Mouse (Mus musculus): ENCODE results near the gene Sgo2a. TPM values are rescaled to one million over a fixed set of nuclear protein-coding genes. Genes with fewer than 3 reads are reported as not detected.

Gene Sgo2a
- total RNA-seq, 1 experiment = 29.6 TPM

- Histone ChIP-seq H3K36me3 (ENCODE audit: control insufficient read depth, insufficient read depth, low read length, poor library complexity, severe bottlenecking) (peaks cover 4% of the 10 kb centered on the region; the same call in 1 of the 2 replicates), H3K27ac (ENCODE audit: insufficient read depth, low read depth, low read length, poor library complexity, severe bottlenecking) (no peak overlapping the region), H3K4me3 (ENCODE audit: insufficient read depth in 1 of 2, low read depth in 1 of 2, low read length in 2 of 2, poor library complexity in 1 of 2, severe bottlenecking in 1 of 2) (no peak overlapping the region), H3K9ac (ENCODE audit: insufficient read depth, low read depth, low read length, poor library complexity, severe bottlenecking) (no peak overlapping the region), H3K4me1 (ENCODE audit: control insufficient read depth in 2 of 2, insufficient read depth in 2 of 2, low read length in 2 of 2, poor library complexity in 1 of 2) (peaks cover 0 to under 1% of the 10 kb centered on the region in 2 experiments; a peak in 1 of 4 replicates), H3K9me3 (ENCODE audit: control insufficient read depth, insufficient read depth, low read depth, low read length) (no peaks in the 10 kb centered on the region)
- in situ Hi-C loops (cut with MboI; ENCODE audit: low sequenced_read_pairs in 2 of 2, unreplicated experiment in 2 of 2) = loop anchor here in 1 of 2 experiments (10.0 kb wide), 1 partner anchor 528 kb away; no protein-coding TSS in a partner anchor
- no peak for DNase-seq (ENCODE audit: low read depth, low spot score)
- TF ChIP-seq ZC3H11A (IDR thresholded peaks at IDR 0.05; ENCODE audit: borderline replicate concordance, low read depth, low read length) (no peak), CHD2 (IDR thresholded peaks at IDR 0.05; ENCODE audit: low read depth, low read length) (no peak), MAFK (IDR thresholded peaks at IDR 0.05; ENCODE audit: insufficient read depth, low read depth, low read length) (no peak), HCFC1 (IDR thresholded peaks at IDR 0.05; ENCODE audit: borderline replicate concordance, insufficient read depth, low read length) (no peak), ZNF384 (IDR thresholded peaks at IDR 0.05; ENCODE audit: low read depth, low read length) (no peak)
Measured at GRCm38 (mm10) chr1:57952509-57952908, 43.3 kb upstream of the Sgo2a start.

- no peak overlapping the region for H3K27ac ChIP-seq (ENCODE audit: insufficient read depth, low read depth, low read length, poor library complexity, severe bottlenecking)
- DNase-seq (ENCODE audit: low read depth, low spot score) = no peak
- H3K4me3 ChIP-seq (ENCODE audit: insufficient read depth in 1 of 2, low read depth in 1 of 2, low read length in 2 of 2, poor library complexity in 1 of 2, severe bottlenecking in 1 of 2) = no peak overlapping the region
- no peak overlapping the region for H3K9ac ChIP-seq (ENCODE audit: insufficient read depth, low read depth, low read length, poor library complexity, severe bottlenecking)
- TF ChIP-seq ZNF384 (IDR thresholded peaks at IDR 0.05; ENCODE audit: low read depth, low read length) (no peak), ZC3H11A (IDR thresholded peaks at IDR 0.05; ENCODE audit: borderline replicate concordance, low read depth, low read length) (no peak), HCFC1 (IDR thresholded peaks at IDR 0.05; ENCODE audit: borderline replicate concordance, insufficient read depth, low read length) (no peak), CHD2 (IDR thresholded peaks at IDR 0.05; ENCODE audit: low read depth, low read length) (no peak), MAFK (IDR thresholded peaks at IDR 0.05; ENCODE audit: insufficient read depth, low read depth, low read length) (no peak)
- no peaks in the 10 kb centered on the region for H3K9me3 ChIP-seq (ENCODE audit: control insufficient read depth, insufficient read depth, low read depth, low read length)
- peaks cover 4% of the 10 kb centered on the region; the same call in 1 of the 2 replicates for H3K36me3 ChIP-seq (ENCODE audit: control insufficient read depth, insufficient read depth, low read length, poor library complexity, severe bottlenecking)
- no peaks in the 10 kb centered on the region for H3K4me1 ChIP-seq (ENCODE audit: control insufficient read depth in 2 of 2, insufficient read depth in 2 of 2, low read length in 2 of 2, poor library complexity in 1 of 2)
- in situ Hi-C loops (cut with MboI; ENCODE audit: low sequenced_read_pairs in 2 of 2, unreplicated experiment in 2 of 2) = loop anchor here in 1 of 2 experiments (10.0 kb wide), 1 partner anchor 529 kb away; no protein-coding TSS in a partner anchor
Measured at GRCm38 (mm10) chr1:57953586-57954375, 42.0 kb upstream of the Sgo2a start.

GRCm38 (mm10) chr1:57954376-57954765 is 41.4 kb upstream of the Sgo2a start:
- in situ Hi-C loops (cut with MboI; ENCODE audit: low sequenced_read_pairs in 2 of 2, unreplicated experiment in 2 of 2) = loop anchor here in 1 of 2 experiments (10.0 kb wide), 1 partner anchor 530 kb away; no protein-coding TSS in a partner anchor
- no peak for DNase-seq (ENCODE audit: low read depth, low spot score)
- Histone ChIP-seq H3K27ac (ENCODE audit: insufficient read depth, low read depth, low read length, poor library complexity, severe bottlenecking) (no peak overlapping the region), H3K4me3 (ENCODE audit: insufficient read depth in 1 of 2, low read depth in 1 of 2, low read length in 2 of 2, poor library complexity in 1 of 2, severe bottlenecking in 1 of 2) (no peak overlapping the region), H3K4me1 (ENCODE audit: control insufficient read depth in 2 of 2, insufficient read depth in 2 of 2, low read length in 2 of 2, poor library complexity in 1 of 2) (no peaks in the 10 kb centered on the region), H3K36me3 (ENCODE audit: control insufficient read depth, insufficient read depth, low read length, poor library complexity, severe bottlenecking) (peaks cover 4% of the 10 kb centered on the region; the same call in 1 of the 2 replicates), H3K9ac (ENCODE audit: insufficient read depth, low read depth, low read length, poor library complexity, severe bottlenecking) (no peak overlapping the region), H3K9me3 (ENCODE audit: control insufficient read depth, insufficient read depth, low read depth, low read length) (no peaks in the 10 kb centered on the region)
- TF ChIP-seq CHD2 (IDR thresholded peaks at IDR 0.05; ENCODE audit: low read depth, low read length) = no peak
- TF ChIP-seq HCFC1 (IDR thresholded peaks at IDR 0.05; ENCODE audit: borderline replicate concordance, insufficient read depth, low read length) = no peak
- TF ChIP-seq MAFK (IDR thresholded peaks at IDR 0.05; ENCODE audit: insufficient read depth, low read depth, low read length) = no peak
- TF ChIP-seq ZNF384 (IDR thresholded peaks at IDR 0.05; ENCODE audit: low read depth, low read length) = no peak

- Histone ChIP-seq H3K9ac (ENCODE audit: insufficient read depth, low read depth, low read length, poor library complexity, severe bottlenecking) (no peak overlapping the region), H3K9me3 (ENCODE audit: control insufficient read depth, insufficient read depth, low read depth, low read length) (no peaks in the 10 kb centered on the region), H3K4me1 (ENCODE audit: control insufficient read depth in 2 of 2, insufficient read depth in 2 of 2, low read length in 2 of 2, poor library complexity in 1 of 2) (no peaks in the 10 kb centered on the region), H3K27ac (ENCODE audit: insufficient read depth, low read depth, low read length, poor library complexity, severe bottlenecking) (no peak overlapping the region), H3K4me3 (ENCODE audit: insufficient read depth in 1 of 2, low read depth in 1 of 2, low read length in 2 of 2, poor library complexity in 1 of 2, severe bottlenecking in 1 of 2) (no peak overlapping the region), H3K36me3 (ENCODE audit: control insufficient read depth, insufficient read depth, low read length, poor library complexity, severe bottlenecking) (peaks cover 4% of the 10 kb centered on the region; the same call in 1 of the 2 replicates)
- in situ Hi-C loops (cut with MboI; ENCODE audit: low sequenced_read_pairs in 2 of 2, unreplicated experiment in 2 of 2) = loop anchor here in 1 of 2 experiments (10.0 kb wide), 1 partner anchor 531 kb away; no protein-coding TSS in a partner anchor
- TF ChIP-seq ZC3H11A (IDR thresholded peaks at IDR 0.05; ENCODE audit: borderline replicate concordance, low read depth, low read length) (no peak), ZNF384 (IDR thresholded peaks at IDR 0.05; ENCODE audit: low read depth, low read length) (no peak), CHD2 (IDR thresholded peaks at IDR 0.05; ENCODE audit: low read depth, low read length) (no peak), HCFC1 (IDR thresholded peaks at IDR 0.05; ENCODE audit: borderline replicate concordance, insufficient read depth, low read length) (no peak), MAFK (IDR thresholded peaks at IDR 0.05; ENCODE audit: insufficient read depth, low read depth, low read length) (no peak)
- DNase-seq (ENCODE audit: low read depth, low spot score) = no peak
Measured at GRCm38 (mm10) chr1:57955774-57956173, 40.0 kb upstream of the Sgo2a start.

All from ES-E14 (cell line).